Mouse (Mus musculus) megakaryocyte, embryonic 14.5 days (primary cell): ENCODE data around the gene Nap1l2.

Experiments used
- FLI1 ChIP-seq: IDR thresholded peaks from 2 replicates; pipeline ENCODE4 v1.6.1; 2012; ENCODE audit warnings: low read length, inconsistent platforms, mixed read lengths
- GATA1 ChIP-seq: IDR thresholded peaks from 3 replicates; pipeline ENCODE4 v1.6.1; 2012; ENCODE audit warnings: mixed read lengths, low read length, inconsistent platforms, borderline replicate concordance

DNA sequence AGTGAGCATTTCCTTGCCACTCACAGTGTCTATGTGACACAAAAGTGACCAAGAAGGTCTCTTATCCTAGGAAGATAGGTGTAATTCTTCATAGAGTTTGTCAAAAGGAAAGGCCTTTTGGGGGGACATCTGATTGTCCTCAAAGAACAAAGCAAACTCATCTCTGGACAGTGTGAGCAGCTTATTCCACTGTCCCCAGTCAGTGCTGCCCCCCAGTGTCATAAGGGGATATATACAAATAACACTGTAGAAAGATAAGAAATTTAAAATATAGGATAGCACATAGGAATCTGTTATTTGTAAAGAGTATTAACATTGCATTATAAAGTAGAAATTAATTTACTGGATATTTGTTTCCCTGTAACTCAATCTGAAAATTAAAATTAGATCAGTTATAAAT, 2.9 kb downstream of the Nap1l2 start:
- TF ChIP-seq GATA1 (no peak), FLI1 (no peak)
